Mouse (Mus musculus) lung, postnatal 0 days (tissue): Measurements from ENCODE around the gene Snu13. TPM values are rescaled to one million over a fixed set of nuclear protein-coding genes. Genes with fewer than 3 reads are reported as not detected.

Source experiments
- ATAC-seq: fragments of 200-750 bp; cut with Nextera tagmentation; 2 replicates; pipeline ENCODE4 v1.8.0; 2017; ENCODE audit warnings: moderate library complexity
- DNase-seq: peaks from one replicate; pipeline ENCODE4 v3.0.0-alpha.2; 2016; ENCODE audit warnings: low spot score
- H3K27ac ChIP-seq: fragments of 300-500 bp; sonication (generic); 2 replicates; pipeline ENCODE4 v1.5.1; 2014; ENCODE audit warnings: antibody characterized with exemption, mild to moderate bottlenecking, low read length, mixed read lengths
- H3K27me3 ChIP-seq: fragments of 300-500 bp; sonication (generic); replicated peaks from 2 replicates; pipeline ENCODE4 v1.6.1; 2014; ENCODE audit warnings: low read length, mixed read lengths; ENCODE audit not compliant: insufficient read depth
- H3K36me3 ChIP-seq: fragments of 300-500 bp; sonication (generic); 2 replicates; pipeline ENCODE4 v1.6.1; 2014; ENCODE audit warnings: low read length, mixed read lengths; ENCODE audit not compliant: insufficient read depth
- H3K4me1 ChIP-seq: fragments of 300-500 bp; sonication (generic); 2 replicates; pipeline ENCODE4 v1.6.1; 2014; ENCODE audit warnings: antibody characterized with exemption, low read depth, low read length, mixed read lengths; ENCODE audit not compliant: insufficient read depth
- H3K4me2 ChIP-seq: fragments of 300-500 bp; sonication (generic); replicated peaks from 2 replicates; pipeline ENCODE4 v1.6.1; 2014; ENCODE audit warnings: low read depth, mild to moderate bottlenecking, low read length, moderate library complexity, mixed read lengths
- H3K4me3 ChIP-seq: fragments of 300-500 bp; sonication (generic); 2 replicates; pipeline ENCODE4 v1.5.1; 2014; ENCODE audit warnings: low read depth, low read length
- H3K9ac ChIP-seq: fragments of 300-500 bp; sonication (generic); replicated peaks from 2 replicates; pipeline ENCODE4 v1.6.1; 2014; ENCODE audit warnings: low read depth, mild to moderate bottlenecking
- H3K9me3 ChIP-seq: fragments of 300-500 bp; sonication (generic); 2 replicates; pipeline ENCODE4 v1.6.1; 2016; ENCODE audit warnings: low read length, mixed read lengths
- CTCF ChIP-seq: IDR thresholded peaks from 2 replicates; pipeline ENCODE4 v1.5.1; 2016; ENCODE audit warnings: antibody characterized with exemption, mild to moderate bottlenecking
- EP300 ChIP-seq: IDR thresholded peaks from 2 replicates; pipeline ENCODE4 v1.6.1; 2016; ENCODE audit warnings: antibody characterized with exemption, mild to moderate bottlenecking, control low read depth
- WGBS: fragments of 180-500 bp; shearing (Covaris S2); extraction: QIAGEN DNeasy Blood & Tissue Kit; methylation state at CpG from one replicate; pipeline ENCODE4 v1.1.7; 2014; 5-methylcytosine and 5-hydroxymethylcytosine counted together
- polyA plus RNA-seq: library from polyadenylated mRNA; unstranded; fragments of >200 nt; fragmentation: Nextera tagmentation; extraction: Ambion mirVana; gene quantifications from 2 replicates; pipeline ENCODE4 v1.2.1, GENCODE M21; 2015

Snu13 gene
- polyA plus RNA-seq, 1 experiment from 2014 or later, result 139 TPM

- Histone ChIP-seq H3K9me3 (no peaks in the 10 kb centered on the region), H3K4me1 (peaks cover 6% of the 10 kb centered on the region; the same call in 1 of the 2 replicates), H3K4me3 (no peak overlapping the region), H3K27ac (no peak overlapping the region), H3K4me2 (no peak overlapping the region), H3K27me3 (no peaks in the 10 kb centered on the region), H3K9ac (no peak overlapping the region), H3K36me3 (no peaks in the 10 kb centered on the region)
- ATAC-seq (no peak), DNase-seq (peak; percentile 45)
- 64% methylated on average over 3 of the region's 3 CpGs for WGBS
- peak; percentile 42; the same call in 1 of the 2 replicates for TF ChIP-seq EP300
- TF ChIP-seq CTCF, result no peak
Measured at GRCm38 (mm10) chr15:82019288-82019687, 28.1 kb downstream of the Snu13 start.

GRCm38 (mm10) chr15:82017461-82017860, 29.9 kb downstream of the Snu13 start:
- WGBS, result 66% methylated on average over 4 of the region's 4 CpGs
- no peak overlapping the region for H3K4me3 ChIP-seq

GRCm38 (mm10) chr15:82016830-82017229, 30.6 kb downstream of the Snu13 start:
- DNase-seq (peak; percentile 7), ATAC-seq (no peak)
- 0 out of 2 replicates have a peak overlapping the region, but pooled peaks have one; percentile 79 for H3K27ac ChIP-seq
- peak overlapping the region; percentile 84 for H3K4me3 ChIP-seq
- H3K27me3 ChIP-seq, result no peaks in the 10 kb centered on the region
- TF ChIP-seq CTCF (no peak), EP300 (no peak)
- H3K9ac ChIP-seq, result no peak overlapping the region
- peaks cover 6% of the 10 kb centered on the region; the same call in 1 of the 2 replicates for H3K4me1 ChIP-seq
- WGBS, result 14% methylated on average over 6 of the region's 6 CpGs
- H3K36me3 ChIP-seq, result no peaks in the 10 kb centered on the region
- H3K9me3 ChIP-seq, result no peaks in the 10 kb centered on the region
- H3K4me2 ChIP-seq, result peak overlapping the region; percentile 96

More at GRCm38 (mm10) chr15:82017461-82017860, 29.9 kb downstream of the Snu13 start:
- Histone ChIP-seq H3K9ac (no peak overlapping the region), H3K27ac (no peak overlapping the region), H3K9me3 (no peaks in the 10 kb centered on the region), H3K27me3 (no peaks in the 10 kb centered on the region), H3K4me1 (peaks cover 6% of the 10 kb centered on the region; the same call in 1 of the 2 replicates), H3K4me2 (no peak overlapping the region), H3K36me3 (no peaks in the 10 kb centered on the region)
- TF ChIP-seq EP300 (no peak), CTCF (no peak)
- ATAC-seq (no peak), DNase-seq (no peak)

- peak overlapping the region; percentile 84 for H3K4me3 ChIP-seq
- peak overlapping the region; percentile 88 for H3K27ac ChIP-seq
- peak overlapping the region; percentile 96 for H3K4me2 ChIP-seq
- H3K36me3 ChIP-seq, result no peaks in the 10 kb centered on the region
- TF ChIP-seq CTCF (peak; percentile 57), EP300 (no peak)
- peak overlapping the region; percentile 76 for H3K9ac ChIP-seq
- under 1% methylated on average over 53 of the region's 53 CpGs for WGBS
- DNase-seq (peak; percentile 98), ATAC-seq (peak; percentile 97)
- no peaks in the 10 kb centered on the region for H3K9me3 ChIP-seq
- H3K27me3 ChIP-seq, result no peaks in the 10 kb centered on the region
- H3K4me1 ChIP-seq, result peaks cover 6% of the 10 kb centered on the region; the same call in 1 of the 2 replicates
Measured at GRCm38 (mm10) chr15:82016101-82016808, 31.1 kb downstream of the Snu13 start.

- TF ChIP-seq CTCF (peak; percentile 37), EP300 (no peak)
- Histone ChIP-seq H3K9me3 (no peaks in the 10 kb centered on the region), H3K9ac (peak overlapping the region; percentile 76), H3K36me3 (no peaks in the 10 kb centered on the region), H3K27me3 (no peaks in the 10 kb centered on the region), H3K4me1 (peaks cover 6% of the 10 kb centered on the region; the same call in 1 of the 2 replicates), H3K4me3 (peak overlapping the region; percentile 84), H3K4me2 (peak overlapping the region; percentile 96), H3K27ac (peak overlapping the region; percentile 88)
- ATAC-seq (no peak; the same call in 1 of the 2 replicates), DNase-seq (peak; percentile 50)
- under 1% methylated on average over 35 of the region's 39 CpGs for WGBS
Measured at GRCm38 (mm10) chr15:82015392-82016100, 31.9 kb downstream of the Snu13 start.

GRCm38 (mm10) chr15:82014745-82015391, 32.5 kb downstream of the Snu13 start:
- H3K36me3 ChIP-seq, result no peaks in the 10 kb centered on the region
- peak; percentile 7 for DNase-seq
- peak overlapping the region; percentile 76 for H3K9ac ChIP-seq
- peak overlapping the region; percentile 88 for H3K27ac ChIP-seq
- TF ChIP-seq CTCF (no peak), EP300 (no peak)
- H3K4me1 ChIP-seq, result peaks cover 6% of the 10 kb centered on the region; the same call in 1 of the 2 replicates
- 15% methylated on average over 9 of the region's 9 CpGs for WGBS
- no peak for ATAC-seq
- peak overlapping the region; percentile 84 for H3K4me3 ChIP-seq
- no peaks in the 10 kb centered on the region for H3K27me3 ChIP-seq
- H3K9me3 ChIP-seq, result no peaks in the 10 kb centered on the region
- peak overlapping the region; percentile 96 for H3K4me2 ChIP-seq
